Mouse (Mus musculus): Measurements from ENCODE around the gene Gm8926. TPM values are rescaled to one million over a fixed set of nuclear protein-coding genes. Genes with fewer than 3 reads are reported as not detected.

Gm8926 gene
- 2.3 TPM for polyA plus RNA-seq (2017; shearing (Covaris generic))

GRCm38 (mm10) chr5:11770248-11770647, at the start of gene Gm8926:
Gene Gm8926, plus strand, starts transcription at chr5:11770548.

Other genes with a start within 250 kb of the Gm8926 start
- not detected for gene Gm6460, start 175.6 kb upstream of the Gm8926 start, polyA plus RNA-seq (2017; shearing (Covaris generic))
- 1.3 TPM for gene Gm8922, start 88.6 kb upstream of the Gm8926 start, polyA plus RNA-seq (2017; shearing (Covaris generic))
- gene Gm6465, start 75.0 kb downstream of the Gm8926 start, polyA plus RNA-seq (2017; shearing (Covaris generic)) = not detected
- gene 4933402N22Rik, start 147.5 kb downstream of the Gm8926 start, polyA plus RNA-seq (2017; shearing (Covaris generic)) = not detected